ENCODE assay signal across 10 mouse cellular contexts in the genomic region with DNA sequence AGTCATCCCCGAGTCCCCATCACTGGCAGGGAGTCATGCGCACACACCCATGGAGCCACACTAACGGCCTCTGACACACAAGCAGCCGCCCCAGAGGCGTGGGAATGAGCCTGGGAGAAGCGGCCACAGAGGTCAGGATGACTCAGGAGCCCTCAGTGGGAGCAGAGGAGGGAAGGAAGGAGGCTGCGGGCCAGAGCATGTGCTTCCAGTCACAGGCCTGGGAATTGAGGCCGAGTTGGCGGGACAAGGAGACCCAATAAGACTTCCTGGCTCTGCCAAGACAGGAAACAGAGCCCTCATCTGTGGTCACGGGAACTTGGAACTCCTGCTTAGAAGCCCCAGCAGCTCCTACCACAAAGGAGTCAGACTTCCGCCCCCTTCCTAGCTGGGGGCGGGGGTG. TPM values are rescaled to one million over a fixed set of nuclear protein-coding genes. Genes with fewer than 3 reads are reported as not detected.
A peak's percentile ranks its signal among the peaks of the same experiment; 100 is the strongest.
DNase-seq lines count a peak whose midpoint lies in the region; ATAC-seq and TF ChIP-seq lines count a peak whose summit lies in the region.
"Had no signal": no experiment of that assay in that cellular context is flagged by ENCODE, and none has a peak within 500 bp of the region (broad histone marks: within the 10 kb centered on the region; RNA-seq: fewer than 3 reads in every experiment).

No protein-coding gene starts in this region.

- no peak for TF ChIP-seq CTCF in Patski (IDR thresholded peaks at IDR 0.05)

- no peaks in the 10 kb centered on the region for H3K27me3 ChIP-seq in Patski
- H3K27me3 ChIP-seq: lung, embryonic 15.5 days had no signal

- CTCF ChIA-PET in Patski (lab: Charles Lee), result no interaction called here

- POLR2A ChIA-PET in Patski (lab: Charles Lee), result no interaction called here

- DNase-seq in Patski (ENCODE audit: low read depth, low spot score), result peak; percentile 59
- peak; percentile 84 to 86 for DNase-seq in adrenal gland, postnatal 36 days
- DNase-seq in heart, postnatal 10 days, result peak; percentile 82 to 87
- peak; percentile 48 for DNase-seq in lung, postnatal 10 days
- no peak for DNase-seq in embryo, embryonic 9.5 days (ENCODE audit: extremely low spot score)
- DNase-seq in left cerebral cortex, postnatal 36 days (ENCODE audit: low spot score in 2 of 2), result no peak
- DNase-seq in layer of hippocampus, postnatal 36 days, result no peak

- intact Hi-C loops in heart, postnatal 10 days (cut with DNase I), result no loop called here
- intact Hi-C loops in left cerebral cortex, postnatal 36 days (cut with DNase I), result no loop called here

- ATAC-seq in Patski, result peak; percentile 57

- in situ Hi-C loops in Patski (cut with MboI; ENCODE audit: low pct_unique_long_range_greater_than_20kb), result no loop called here

RNA-seq across cellular contexts. Expression of gene Olfm2, which starts 14.7 kb away (rescaled TPM):
- 0.32 TPM for polyA plus RNA-seq in Patski (2021)
- total RNA-seq in adrenal gland, postnatal 36 days (2021), result under 1 TPM; 0.79 TPM
- total RNA-seq in heart, postnatal 10 days (2021), result 1 to 10 TPM in 1 of 2 experiments, under 1 TPM in 1; 0.50 to 1.2 TPM
- total RNA-seq in left cerebral cortex, postnatal 36 days (2021), result 100 to 1,000 TPM; 160 to 193 TPM
- 10 to 100 TPM; 36.1 to 39.1 TPM for total RNA-seq in layer of hippocampus, postnatal 36 days (2021)

RNA-seq across cellular contexts. Expression of gene Col5a3, which starts 54.1 kb away (rescaled TPM):
- polyA plus RNA-seq in Patski (2021), result 0.08 TPM
- 100 to 1,000 TPM; 187 to 205 TPM for total RNA-seq in adrenal gland, postnatal 36 days (2021)
- 10 to 100 TPM; 22.2 to 25.4 TPM for total RNA-seq in heart, postnatal 10 days (2021)
- 1 to 10 TPM; 1.1 to 2.2 TPM for total RNA-seq in left cerebral cortex, postnatal 36 days (2021)
- total RNA-seq in layer of hippocampus, postnatal 36 days (2021), result 1 to 10 TPM; 1.3 to 2.0 TPM

RNA-seq across cellular contexts. Expression of gene Rdh8, which starts 57.5 kb away (rescaled TPM):
- not detected for polyA plus RNA-seq in Patski (2021)
- total RNA-seq in adrenal gland, postnatal 36 days (2021), result not detected
- total RNA-seq in heart, postnatal 10 days (2021), result not detected
- total RNA-seq in left cerebral cortex, postnatal 36 days (2021), result not detected
- total RNA-seq in layer of hippocampus, postnatal 36 days (2021), result not detected
- polyA plus RNA-seq: embryonic facial prominence, embryonic 11.5 days; lung, embryonic 15.5 days; testis, adult 2 months had no signal

Comparison
In these comparisons a context has a peak if more than half of its experiments do, and no peak if none do; other contexts are left out.
1. DNase-seq: peak in Patski (single experiment), adrenal gland, postnatal 36 days (2 of 2), heart, postnatal 10 days (2 of 2) and lung, postnatal 10 days (single experiment); none in embryo, embryonic 9.5 days (single experiment), left cerebral cortex, postnatal 36 days (0 of 2) and layer of hippocampus, postnatal 36 days (0 of 2).
2. RNA of gene Olfm2, which starts 14.7 kb away (total RNA-seq): 160 to 193 TPM in left cerebral cortex, postnatal 36 days and 36.1 to 39.1 TPM in layer of hippocampus, postnatal 36 days; 0.50 to 1.2 TPM in heart, postnatal 10 days and 0.79 TPM in adrenal gland, postnatal 36 days; every median in the first group is over 10 times any median in the second.
3. RNA of gene Col5a3, which starts 54.1 kb away (total RNA-seq): 187 to 205 TPM in adrenal gland, postnatal 36 days and 22.2 to 25.4 TPM in heart, postnatal 10 days; 1.1 to 2.2 TPM in left cerebral cortex, postnatal 36 days and 1.3 to 2.0 TPM in layer of hippocampus, postnatal 36 days; every median in the first group is over 4 times any median in the second.